ENCODE assay signal across 9 mouse cellular contexts in genomic region chr16:52060100-52060719, GRCm38 (mm10). TPM values are rescaled to one million over a fixed set of nuclear protein-coding genes. Genes with fewer than 3 reads are reported as not detected.
DNase-seq lines count a peak whose midpoint lies in the region; ATAC-seq and TF ChIP-seq lines count a peak whose summit lies in the region.
"Had no signal": no experiment of that assay in that cellular context is flagged by ENCODE, and none has a peak within 500 bp of the region (broad histone marks: within the 10 kb centered on the region; RNA-seq: fewer than 3 reads in every experiment).

No protein-coding gene starts in this region.

- 27% methylated on average over 17 of the region's 17 CpGs for WGBS in lung, adult 2 months
- WGBS in kidney, postnatal 0 days: 69% methylated on average over 17 of the region's 17 CpGs
- 24% methylated on average over 16 of the region's 17 CpGs for WGBS in macrophage (ENCODE audit: missing documents)
- 41% methylated on average over 17 of the region's 17 CpGs for WGBS in stomach, postnatal 0 days

- no peak overlapping the region for H3K4me3 ChIP-seq in lung, adult 2 months (replicated peaks; ENCODE audit: extremely low read depth, low read depth, low read length)
- H3K4me3 ChIP-seq in embryonic fibroblast, embryonic 13.5 days (ENCODE audit: insufficient read depth, low read length): no peak overlapping the region
- no peak overlapping the region for H3K4me3 ChIP-seq in kidney, postnatal 0 days (replicated peaks; ENCODE audit: low read depth, low read length)
- H3K4me3 ChIP-seq in macrophage (ENCODE audit: inconsistent target): peak overlapping the region; percentile 26
- no peak overlapping the region for H3K4me3 ChIP-seq in stomach, postnatal 0 days (ENCODE audit: low read depth, low read length)
- H3K4me3 ChIP-seq: limb, embryonic 15.5 days had no signal

- peak overlapping the region; percentile 86 for H3K27ac ChIP-seq in embryonic fibroblast, embryonic 13.5 days (ENCODE audit: insufficient read depth, low read length)
- H3K27ac ChIP-seq in kidney, postnatal 0 days: peak overlapping the region; percentile 50; the same call in 1 of the 2 replicates
- H3K27ac ChIP-seq in macrophage: peak overlapping the region; percentile 78
- no peak overlapping the region for H3K27ac ChIP-seq in stomach, postnatal 0 days (replicated peaks)

- no peak for ATAC-seq in kidney, postnatal 0 days (replicated peaks; ENCODE audit: low FRiP score, low read depth)
- ATAC-seq in stomach, postnatal 0 days (ENCODE audit: low FRiP score, low TSS enrichment): 0 out of 2 replicates have a peak, but pooled peaks have one; percentile 38

- peak; percentile 72 to 73 for DNase-seq in lung, adult 18-20 months
- DNase-seq in lung, adult 2 months: no peak
- no peak for DNase-seq in kidney, postnatal 0 days (ENCODE audit: low spot score)
- DNase-seq in stomach, postnatal 0 days (ENCODE audit: low spot score): no peak
- no peak for DNase-seq in cerebellum, postnatal 36 days
- DNase-seq in cerebellum, postnatal 10 days: no peak

- peaks cover 47% of the 10 kb centered on the region for H3K4me1 ChIP-seq in lung, adult 2 months (ENCODE audit: control insufficient read depth, insufficient read depth, low read length)
- H3K4me1 ChIP-seq in embryonic fibroblast, embryonic 13.5 days (ENCODE audit: control insufficient read depth, insufficient read depth, low read length): peaks cover 23% of the 10 kb centered on the region
- H3K4me1 ChIP-seq in kidney, postnatal 0 days (replicated peaks; ENCODE audit: insufficient read depth, low read length): peaks cover 28% of the 10 kb centered on the region
- peaks cover 13% of the 10 kb centered on the region for H3K4me1 ChIP-seq in stomach, postnatal 0 days (replicated peaks; ENCODE audit: control insufficient read depth, insufficient read depth)

- no peaks in the 10 kb centered on the region for H3K27me3 ChIP-seq in kidney, postnatal 0 days (ENCODE audit: insufficient read depth, low read length)
- H3K27me3 ChIP-seq in stomach, postnatal 0 days (ENCODE audit: control insufficient read depth, insufficient read depth, low read length): no peaks in the 10 kb centered on the region
- H3K27me3 ChIP-seq: limb, embryonic 15.5 days had no signal

- no peak overlapping the region for H3K9ac ChIP-seq in kidney, postnatal 0 days (ENCODE audit: low read depth, low read length)
- no peak overlapping the region for H3K9ac ChIP-seq in stomach, postnatal 0 days (ENCODE audit: low read length)
- H3K9ac ChIP-seq: limb, embryonic 15.5 days had no signal

- no peak for TF ChIP-seq EP300 in stomach, postnatal 0 days (optimal IDR thresholded peaks at IDR 0.05)

- no peaks in the 10 kb centered on the region for H3K36me3 ChIP-seq in kidney, postnatal 0 days (ENCODE audit: insufficient read depth, low read length)
- no peaks in the 10 kb centered on the region for H3K36me3 ChIP-seq in macrophage (ENCODE audit: inconsistent target)
- no peaks in the 10 kb centered on the region for H3K36me3 ChIP-seq in stomach, postnatal 0 days (ENCODE audit: control insufficient read depth, insufficient read depth, low read length)

- no peaks in the 10 kb centered on the region for H3K9me3 ChIP-seq in kidney, postnatal 0 days (replicated peaks; ENCODE audit: low read length)
- no peaks in the 10 kb centered on the region for H3K9me3 ChIP-seq in stomach, postnatal 0 days (ENCODE audit: control insufficient read depth, low read length)
- H3K9me3 ChIP-seq: limb, embryonic 15.5 days had no signal

- 0 out of 2 replicates have a peak overlapping the region, but pooled peaks have one; percentile 8 for H3K4me2 ChIP-seq in kidney, postnatal 0 days (ENCODE audit: low read length)
- H3K4me2 ChIP-seq in stomach, postnatal 0 days (replicated peaks; ENCODE audit: low read depth): peak overlapping the region; percentile 15; the same call in 1 of the 2 replicates
- H3K4me2 ChIP-seq: limb, embryonic 15.5 days had no signal

- TF ChIP-seq CTCF in lung, adult 2 months (IDR thresholded peaks at IDR 0.05; ENCODE audit: insufficient read depth, low read length): no peak
- TF ChIP-seq CTCF in embryonic fibroblast, embryonic 13.5 days (IDR thresholded peaks at IDR 0.05; ENCODE audit: borderline replicate concordance, insufficient read depth, low read length): no peak
- no peak for TF ChIP-seq CTCF in kidney, postnatal 0 days (IDR thresholded peaks at IDR 0.05; ENCODE audit: low read depth)
- TF ChIP-seq CTCF in stomach, postnatal 0 days (IDR thresholded peaks at IDR 0.05; ENCODE audit: low read depth): no peak

- no peak for TF ChIP-seq POLR2A in lung, adult 2 months (IDR thresholded peaks at IDR 0.05; ENCODE audit: borderline replicate concordance, extremely low read depth, low read depth, low read length)
- no peak for TF ChIP-seq POLR2A in embryonic fibroblast, embryonic 13.5 days (IDR thresholded peaks at IDR 0.05; ENCODE audit: low read depth, low read length)

- H3K79me2 ChIP-seq in macrophage (ENCODE audit: inconsistent target): peaks cover 90% of the 10 kb centered on the region

RNA-seq across cellular contexts. Expression of gene Cblb, which starts 29.2 kb away (rescaled TPM):
- 15.7 and 21.7 TPM in 2 replicates for polyA plus RNA-seq in lung, adult 2 months (2012; rRNA removed)
- polyA plus RNA-seq in embryonic fibroblast, embryonic 13.5 days (2011; ENCODE audit: insufficient read length, low read depth, missing spikeins): 26.5 and 34.1 TPM in 2 replicates
- polyA plus RNA-seq in kidney, postnatal 0 days (2015; fragmentation: Nextera tagmentation; extraction: Ambion mirVana): 7.1 and 7.6 TPM in 2 replicates
- total RNA-seq in macrophage (2018; cell fraction: chromatin; rRNA removed): 100 to 1,000 TPM in 25 of 26 experiments, 10 to 100 TPM in 1; 92.5 to 359 (median 198) TPM
- 10 to 100 TPM; 26.4 to 76.5 (median 50.1) TPM for total RNA-seq in macrophage (2018; cell fraction: cytosol; rRNA removed)
- 100 to 1,000 TPM in 25 of 26 experiments, 10 to 100 TPM in 1; 67.6 to 284 (median 142) TPM for total RNA-seq in macrophage (2018; cell fraction: nucleus; rRNA removed)
- polyA plus RNA-seq in macrophage (2018): 30.7 to 36.8 TPM (median 33.5 TPM) in 3 replicates
- 4.0 and 4.3 TPM in 2 replicates for polyA plus RNA-seq in stomach, postnatal 0 days (2015; fragmentation: Nextera tagmentation; extraction: Ambion mirVana)

Comparison
In these comparisons a context has a peak if more than half of its experiments do, and no peak if none do; other contexts are left out.
1. DNase-seq: peak in lung, adult 18-20 months (2 of 2); none in lung, adult 2 months (single experiment), kidney, postnatal 0 days (single experiment), stomach, postnatal 0 days (single experiment), cerebellum, postnatal 36 days (0 of 2) and cerebellum, postnatal 10 days (0 of 2).